Mouse (Mus musculus): ENCODE results near the gene Trmt10a. TPM values are rescaled to one million over a fixed set of nuclear protein-coding genes. Genes with fewer than 3 reads are reported as not detected.

Trmt10a gene
- polyA plus RNA-seq, 1 experiment from 2014 or later, result 17.0 TPM

- ATAC-seq (no peak), DNase-seq (ENCODE audit: low read depth, low spot score) (no peak)
- no peak for TF ChIP-seq CTCF (IDR thresholded peaks at IDR 0.05)
- no peaks in the 10 kb centered on the region for H3K27me3 ChIP-seq
- POLR2A ChIA-PET, result no interaction called here
- in situ Hi-C loops (cut with MboI; ENCODE audit: low pct_unique_long_range_greater_than_20kb), result loop anchor here (5.0 kb wide), 2 partner anchors 157 to 372 kb away; no protein-coding TSS in a partner anchor
- CTCF ChIA-PET, result interaction anchor here (1.4 kb wide), 1 partner anchor 9 kb away, joined by 4 read pairs; no protein-coding TSS in a partner anchor
Observed at GRCm38 (mm10) chr3:138148811-138149210, 5.6 kb downstream of the Trmt10a start.

DNA sequence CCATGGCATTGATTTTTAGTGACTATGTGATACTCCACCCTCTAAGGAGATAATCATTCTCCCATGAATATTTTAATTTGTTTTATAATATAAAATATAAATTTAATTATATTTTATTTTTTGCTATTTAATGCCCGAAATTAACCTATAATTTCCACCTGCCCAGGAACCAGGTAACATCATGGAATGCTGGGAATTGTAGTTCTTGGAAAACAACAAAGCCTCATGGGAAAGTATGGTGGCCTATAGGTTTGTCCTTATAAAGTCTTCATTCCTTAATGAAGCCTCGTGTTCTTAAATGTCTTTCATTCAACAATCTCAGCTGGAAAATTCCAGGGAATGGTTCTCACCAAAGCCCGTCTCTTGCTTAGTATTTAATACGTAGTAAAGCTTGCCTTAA is 11.8 kb downstream of the Trmt10a start:
- TF ChIP-seq CTCF (IDR thresholded peaks at IDR 0.05), result no peak
- in situ Hi-C loops (cut with MboI; ENCODE audit: low pct_unique_long_range_greater_than_20kb), result no loop called here
- POLR2A ChIA-PET, result interaction anchor here (0.7 to 1.3 kb wide), 2 partner anchors 11 to 166 kb away, joined by 3 read pairs; no protein-coding TSS in a partner anchor
- H3K27me3 ChIP-seq, result no peaks in the 10 kb centered on the region
- ATAC-seq, result no peak
- CTCF ChIA-PET, result interaction anchor here (1.3 to 4.0 kb wide), 2 partner anchors 10 to 164 kb away, joined by 4 to 14 read pairs; partner anchors contain the start of gene Mttp
- DNase-seq (ENCODE audit: low read depth, low spot score), result no peak

DNA sequence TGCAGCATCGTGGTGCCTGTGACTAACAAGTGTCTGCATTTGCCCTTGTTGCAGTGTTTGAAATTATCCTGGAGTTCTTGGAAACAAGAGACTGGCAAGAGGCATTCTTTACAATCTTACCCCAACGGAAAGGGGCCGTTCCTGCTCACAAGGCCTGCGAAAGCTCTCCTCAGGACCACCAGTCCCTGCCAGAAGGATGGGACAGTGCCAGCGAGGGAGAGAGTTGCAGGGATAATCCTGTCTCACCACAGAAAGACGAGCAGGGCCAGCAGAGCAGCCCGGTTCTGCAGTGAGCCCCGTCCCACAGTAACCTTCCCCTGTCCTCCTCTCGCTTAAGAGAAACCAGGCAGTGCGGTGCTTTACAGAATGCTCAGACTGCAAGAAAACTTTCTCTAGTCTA is 13.4 kb downstream of the Trmt10a start:
- no peak for TF ChIP-seq CTCF (IDR thresholded peaks at IDR 0.05)
- no peaks in the 10 kb centered on the region for H3K27me3 ChIP-seq
- in situ Hi-C loops (cut with MboI; ENCODE audit: low pct_unique_long_range_greater_than_20kb), result no loop called here
- DNase-seq (ENCODE audit: low read depth, low spot score) (no peak), ATAC-seq (no peak)
- CTCF ChIA-PET, result interaction anchor here (4.0 kb wide), 1 partner anchor 12 kb away, joined by 14 read pairs; the partner anchor contains the start of gene Mttp
- POLR2A ChIA-PET, result no interaction called here

GRCm38 (mm10) chr3:138161623-138162022 is 18.4 kb downstream of the Trmt10a start:
- no peak for ATAC-seq
- in situ Hi-C loops (cut with MboI; ENCODE audit: low pct_unique_long_range_greater_than_20kb), result no loop called here
- H3K27me3 ChIP-seq, result no peaks in the 10 kb centered on the region
- DNase-seq (ENCODE audit: low read depth, low spot score), result no peak
- no peak for TF ChIP-seq CTCF (IDR thresholded peaks at IDR 0.05)
- ChIA-PET CTCF (interaction anchor here (1.7 kb wide), 2 partner anchors 11 to 17 kb away, joined by 4 to 6 read pairs; partner anchors contain the start of gene Mttp), POLR2A (interaction anchor here (1.5 kb wide), 1 partner anchor 13 kb away, joined by 3 read pairs; no protein-coding TSS in a partner anchor)

DNA sequence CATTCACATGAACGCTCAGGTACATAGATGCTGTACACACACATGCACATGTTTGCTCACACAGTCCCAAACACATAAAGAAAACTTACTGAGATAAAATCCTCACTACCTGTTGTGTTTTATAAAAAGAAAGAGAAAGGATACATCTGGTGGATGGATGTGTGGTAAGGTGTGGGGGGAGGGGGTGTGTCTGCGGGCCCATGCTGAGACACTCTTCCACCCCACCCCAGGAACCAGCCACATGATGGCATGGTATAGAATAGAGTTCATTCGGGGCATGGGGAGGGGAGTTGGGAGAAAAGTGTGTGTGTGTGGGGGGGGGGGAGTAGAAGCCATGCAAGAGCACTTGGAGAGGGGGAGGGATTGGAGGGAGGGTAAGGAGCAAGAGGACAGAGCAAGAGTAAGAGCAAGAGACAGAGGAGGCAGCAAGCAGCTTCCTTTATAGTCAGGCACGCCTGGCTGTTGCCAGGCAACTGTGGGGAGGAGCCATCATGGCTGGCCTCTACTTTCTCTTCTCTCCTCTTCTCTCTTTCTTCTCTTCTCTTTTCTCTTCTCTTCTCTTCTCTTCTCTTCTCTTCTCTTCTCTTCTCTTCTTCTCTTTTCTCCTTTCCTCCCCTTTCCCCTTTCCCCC is 19.4 kb downstream of the Trmt10a start:
- DNase-seq (ENCODE audit: low read depth, low spot score) (no peak), ATAC-seq (no peak)
- POLR2A ChIA-PET, result interaction anchor here (1.5 kb wide), 1 partner anchor 12 kb away, joined by 3 read pairs; no protein-coding TSS in a partner anchor
- in situ Hi-C loops (cut with MboI; ENCODE audit: low pct_unique_long_range_greater_than_20kb), result no loop called here
- CTCF ChIA-PET, result interaction anchor here (1.7 kb wide), 1 partner anchor 12 kb away, joined by 6 read pairs; no protein-coding TSS in a partner anchor
- H3K27me3 ChIP-seq, result no peaks in the 10 kb centered on the region
- TF ChIP-seq CTCF (IDR thresholded peaks at IDR 0.05), result no peak

DNA sequence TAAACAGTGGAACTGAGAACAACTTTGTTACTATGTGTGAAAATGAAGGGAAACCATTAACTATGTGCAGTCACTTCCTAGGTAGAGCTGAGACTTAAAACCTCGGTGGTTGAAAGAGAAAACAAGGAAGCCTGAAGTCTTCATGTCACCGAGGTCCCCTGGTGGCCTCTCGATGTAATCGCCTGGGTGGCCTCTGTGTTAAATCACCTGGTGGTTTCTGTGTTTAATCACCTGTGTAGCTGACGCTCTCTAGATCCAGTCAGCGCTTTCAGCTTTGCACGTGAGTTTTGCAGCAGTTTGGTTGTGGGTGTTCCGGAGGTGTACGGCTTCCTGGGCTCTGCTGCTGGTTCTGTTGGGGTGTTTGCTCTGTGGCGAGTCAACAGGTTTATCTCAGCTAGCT is 30.0 kb downstream of the Trmt10a start:
- TF ChIP-seq CTCF (IDR thresholded peaks at IDR 0.05), result peak; percentile 49
- DNase-seq (ENCODE audit: low read depth, low spot score) (no peak), ATAC-seq (no peak)
- POLR2A ChIA-PET, result no interaction called here
- no peaks in the 10 kb centered on the region for H3K27me3 ChIP-seq
- CTCF ChIA-PET, result interaction anchor here (0.6 to 1.1 kb wide), 2 partner anchors 9 to 202 kb away, joined by 3 read pairs; no protein-coding TSS in a partner anchor
- in situ Hi-C loops (cut with MboI; ENCODE audit: low pct_unique_long_range_greater_than_20kb), result no loop called here

DNA sequence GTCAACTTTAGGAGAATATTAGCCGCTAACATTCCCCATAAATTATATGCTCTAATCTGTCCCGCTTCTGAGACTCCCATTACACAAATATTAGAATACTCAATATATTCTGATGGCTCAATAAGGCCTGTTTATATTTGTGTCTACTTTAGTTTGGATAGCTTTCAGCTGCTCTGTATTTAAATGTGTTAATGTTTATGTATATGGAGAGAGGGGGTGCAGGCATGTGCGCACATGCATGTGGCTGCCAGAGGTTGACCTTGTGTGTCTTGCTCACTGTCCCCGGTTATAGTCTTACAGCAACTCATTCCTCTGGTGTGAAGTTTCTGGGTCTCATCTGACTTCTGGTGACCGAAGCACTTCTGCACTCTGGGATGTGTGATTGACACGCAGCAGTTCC is 32.3 kb downstream of the Trmt10a start:
- no peak for TF ChIP-seq CTCF (IDR thresholded peaks at IDR 0.05)
- no peaks in the 10 kb centered on the region for H3K27me3 ChIP-seq
- ATAC-seq (no peak), DNase-seq (ENCODE audit: low read depth, low spot score) (no peak)
- CTCF ChIA-PET, result interaction anchor here (0.9 to 3.1 kb wide), 2 partner anchors 21 to 184 kb away, joined by 3 to 9 read pairs; no protein-coding TSS in a partner anchor
- in situ Hi-C loops (cut with MboI; ENCODE audit: low pct_unique_long_range_greater_than_20kb), result loop anchor here (25.0 kb wide), 1 partner anchor 1012 kb away; no protein-coding TSS in a partner anchor
- POLR2A ChIA-PET, result no interaction called here

GRCm38 (mm10) chr3:138182019-138182418 is 38.8 kb downstream of the Trmt10a start:
- no peaks in the 10 kb centered on the region for H3K27me3 ChIP-seq
- in situ Hi-C loops (cut with MboI; ENCODE audit: low pct_unique_long_range_greater_than_20kb), result loop anchor here (25.0 kb wide), 1 partner anchor 1005 kb away; no protein-coding TSS in a partner anchor
- ATAC-seq (no peak), DNase-seq (ENCODE audit: low read depth, low spot score) (no peak)
- CTCF ChIA-PET, result interaction anchor here (0.9 to 3.7 kb wide), 3 partner anchors 9 to 16 kb away, joined by 3 to 16 read pairs (median 4); no protein-coding TSS in a partner anchor
- POLR2A ChIA-PET, result interaction anchor here (0.6 to 0.7 kb wide), 2 partner anchors 655 to 838 kb away, joined by 3 read pairs; no protein-coding TSS in a partner anchor
- TF ChIP-seq CTCF (IDR thresholded peaks at IDR 0.05), result no peak

DNA sequence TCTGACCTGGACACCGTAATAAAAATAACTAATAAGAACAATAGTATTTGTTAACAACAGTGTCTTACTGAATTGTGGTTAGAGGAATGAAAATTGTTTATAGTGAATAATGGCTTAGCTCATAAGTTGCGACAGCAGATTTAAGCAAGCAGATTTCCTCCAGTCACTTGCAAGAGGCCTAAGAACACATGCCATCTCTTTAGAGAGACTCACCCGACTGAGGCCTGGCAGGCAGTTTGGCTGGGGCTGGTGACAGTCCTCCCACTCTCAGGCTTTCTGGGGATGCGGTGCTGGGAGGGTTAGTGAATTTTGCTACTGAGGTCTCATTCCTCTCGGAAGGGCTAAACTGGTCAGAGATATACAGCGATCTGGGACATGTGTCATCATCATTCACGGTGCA is 40.1 kb downstream of the Trmt10a start:
- H3K27me3 ChIP-seq, result no peaks in the 10 kb centered on the region
- ChIA-PET CTCF (interaction anchor here (1.4 to 3.7 kb wide), 3 partner anchors 15 to 39 kb away, joined by 3 to 16 read pairs (median 4); partner anchors contain the start of gene Mttp), POLR2A (no interaction called here)
- ATAC-seq, result no peak
- no peak for TF ChIP-seq CTCF (IDR thresholded peaks at IDR 0.05)
- DNase-seq (ENCODE audit: low read depth, low spot score), result no peak
- in situ Hi-C loops (cut with MboI; ENCODE audit: low pct_unique_long_range_greater_than_20kb), result loop anchor here (25.0 kb wide), 1 partner anchor 1004 kb away; no protein-coding TSS in a partner anchor

- H3K27me3 ChIP-seq, result no peaks in the 10 kb centered on the region
- ChIA-PET CTCF (no interaction called here), POLR2A (no interaction called here)
- ATAC-seq, result no peak
- no peak for TF ChIP-seq CTCF (IDR thresholded peaks at IDR 0.05)
- no peak for DNase-seq (ENCODE audit: low read depth, low spot score)
- in situ Hi-C loops (cut with MboI; ENCODE audit: low pct_unique_long_range_greater_than_20kb), result loop anchor here (25.0 kb wide), 1 partner anchor 1002 kb away; no protein-coding TSS in a partner anchor
Observed at GRCm38 (mm10) chr3:138185290-138185689, 42.0 kb downstream of the Trmt10a start.

Measured in Patski (cell line).